Mouse (Mus musculus): ENCODE data around the gene Pvr. TPM values are rescaled to one million over a fixed set of nuclear protein-coding genes. Genes with fewer than 3 reads are reported as not detected.

Pvr gene
- total and polyA plus RNA-seq, 2 experiments: 5.1 to 6.8 TPM

- WGBS: 78% methylated on average over 10 of the region's 10 CpGs
- Histone ChIP-seq H3K27me3 (ENCODE audit: control insufficient read depth, insufficient read depth, low read length) (no peaks in the 10 kb centered on the region), H3K9ac (ENCODE audit: low read depth, low read length) (no peak overlapping the region), H3K36me3 (ENCODE audit: control insufficient read depth, insufficient read depth, low read length) (no peaks in the 10 kb centered on the region), H3K4me3 (ENCODE audit: insufficient read depth, low read depth, low read length) (no peak overlapping the region), H3K27ac (replicated peaks; ENCODE audit: insufficient read depth, low read depth, low read length) (no peak overlapping the region), H3K4me1 (ENCODE audit: control insufficient read depth, insufficient read depth, low read length) (peaks cover 16% of the 10 kb centered on the region), H3K79me2 (ENCODE audit: control insufficient read depth, insufficient read depth, low read length) (no peaks in the 10 kb centered on the region)
- TF ChIP-seq CTCF (IDR thresholded peaks at IDR 0.05; ENCODE audit: low read depth, low read length) (no peak), POLR2A (IDR thresholded peaks at IDR 0.05; ENCODE audit: extremely low read depth, insufficient read depth, low read length) (no peak)
- DNase-seq (ENCODE audit: extremely low read depth, low read depth, low spot score): no peak
Observed at GRCm38 (mm10) chr7:19949996-19950395, 29.0 kb upstream of the Pvr start.

GRCm38 (mm10) chr7:19948956-19949355 is 28.0 kb upstream of the Pvr start:
- no peak overlapping the region for H3K9ac ChIP-seq (ENCODE audit: low read depth, low read length)
- no peaks in the 10 kb centered on the region for H3K79me2 ChIP-seq (ENCODE audit: control insufficient read depth, insufficient read depth, low read length)
- TF ChIP-seq POLR2A (IDR thresholded peaks at IDR 0.05; ENCODE audit: extremely low read depth, insufficient read depth, low read length) (no peak), CTCF (IDR thresholded peaks at IDR 0.05; ENCODE audit: low read depth, low read length) (no peak)
- DNase-seq (ENCODE audit: extremely low read depth, low read depth, low spot score): no peak
- H3K4me3 ChIP-seq (ENCODE audit: insufficient read depth, low read depth, low read length): no peak overlapping the region
- no peaks in the 10 kb centered on the region for H3K27me3 ChIP-seq (ENCODE audit: control insufficient read depth, insufficient read depth, low read length)
- peaks cover 16% of the 10 kb centered on the region for H3K4me1 ChIP-seq (ENCODE audit: control insufficient read depth, insufficient read depth, low read length)
- H3K27ac ChIP-seq (replicated peaks; ENCODE audit: insufficient read depth, low read depth, low read length): no peak overlapping the region
- no peaks in the 10 kb centered on the region for H3K36me3 ChIP-seq (ENCODE audit: control insufficient read depth, insufficient read depth, low read length)
- 87% methylated on average over 12 of the region's 12 CpGs for WGBS

- no peak overlapping the region for H3K4me3 ChIP-seq (ENCODE audit: insufficient read depth, low read depth, low read length)
- whole genome bisulfite sequencing: 84% methylated on average over 13 of the region's 13 CpGs
- peaks cover 3% of the 10 kb centered on the region for H3K4me1 ChIP-seq (ENCODE audit: control insufficient read depth, insufficient read depth, low read length)
- no peaks in the 10 kb centered on the region for H3K79me2 ChIP-seq (ENCODE audit: control insufficient read depth, insufficient read depth, low read length)
- no peak overlapping the region for H3K27ac ChIP-seq (replicated peaks; ENCODE audit: insufficient read depth, low read depth, low read length)
- no peak overlapping the region for H3K9ac ChIP-seq (ENCODE audit: low read depth, low read length)
- no peaks in the 10 kb centered on the region for H3K36me3 ChIP-seq (ENCODE audit: control insufficient read depth, insufficient read depth, low read length)
- TF ChIP-seq CTCF (IDR thresholded peaks at IDR 0.05; ENCODE audit: low read depth, low read length) (no peak), POLR2A (IDR thresholded peaks at IDR 0.05; ENCODE audit: extremely low read depth, insufficient read depth, low read length) (no peak)
- no peak for DNase-seq (ENCODE audit: extremely low read depth, low read depth, low spot score)
- H3K27me3 ChIP-seq (ENCODE audit: control insufficient read depth, insufficient read depth, low read length): no peaks in the 10 kb centered on the region
Observed at GRCm38 (mm10) chr7:19945821-19946515, 25.0 kb upstream of the Pvr start.

- Histone ChIP-seq H3K36me3 (ENCODE audit: control insufficient read depth, insufficient read depth, low read length) (no peaks in the 10 kb centered on the region), H3K4me3 (ENCODE audit: insufficient read depth, low read depth, low read length) (no peak overlapping the region), H3K9ac (ENCODE audit: low read depth, low read length) (no peak overlapping the region), H3K27ac (replicated peaks; ENCODE audit: insufficient read depth, low read depth, low read length) (no peak overlapping the region), H3K27me3 (ENCODE audit: control insufficient read depth, insufficient read depth, low read length) (no peaks in the 10 kb centered on the region), H3K79me2 (ENCODE audit: control insufficient read depth, insufficient read depth, low read length) (no peaks in the 10 kb centered on the region), H3K4me1 (ENCODE audit: control insufficient read depth, insufficient read depth, low read length) (no peaks in the 10 kb centered on the region)
- 82% methylated on average over 5 of the region's 5 CpGs for WGBS
- TF ChIP-seq CTCF (IDR thresholded peaks at IDR 0.05; ENCODE audit: low read depth, low read length) (no peak), POLR2A (IDR thresholded peaks at IDR 0.05; ENCODE audit: extremely low read depth, insufficient read depth, low read length) (no peak)
- no peak for DNase-seq (ENCODE audit: extremely low read depth, low read depth, low spot score)
Observed at GRCm38 (mm10) chr7:19945201-19945600, 24.2 kb upstream of the Pvr start.

DNA sequence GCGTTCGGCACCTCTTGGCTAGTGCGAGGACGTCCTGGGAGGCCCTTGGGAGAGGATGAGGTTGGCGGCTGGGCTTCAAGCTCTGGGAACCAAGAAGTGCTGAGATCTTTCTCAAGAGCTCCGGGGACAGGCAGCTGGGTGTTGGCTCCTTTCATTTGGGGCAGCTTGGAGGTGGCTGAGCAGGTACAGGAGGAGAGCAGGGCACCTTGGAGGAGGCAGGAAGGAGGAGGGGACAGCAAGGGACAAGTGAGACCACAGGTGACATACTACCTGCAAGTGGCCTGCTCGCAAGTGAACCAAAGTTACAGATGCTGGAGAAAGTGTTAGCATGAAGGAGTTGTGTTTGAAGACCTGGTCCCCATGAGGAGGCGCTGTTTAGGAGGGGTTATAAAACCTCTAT is 23.7 kb upstream of the Pvr start:
- Histone ChIP-seq H3K36me3 (ENCODE audit: control insufficient read depth, insufficient read depth, low read length) (no peaks in the 10 kb centered on the region), H3K9ac (ENCODE audit: low read depth, low read length) (no peak overlapping the region), H3K27me3 (ENCODE audit: control insufficient read depth, insufficient read depth, low read length) (no peaks in the 10 kb centered on the region), H3K27ac (replicated peaks; ENCODE audit: insufficient read depth, low read depth, low read length) (no peak overlapping the region), H3K4me1 (ENCODE audit: control insufficient read depth, insufficient read depth, low read length) (no peaks in the 10 kb centered on the region), H3K4me3 (ENCODE audit: insufficient read depth, low read depth, low read length) (no peak overlapping the region), H3K79me2 (ENCODE audit: control insufficient read depth, insufficient read depth, low read length) (no peaks in the 10 kb centered on the region)
- DNase-seq (ENCODE audit: extremely low read depth, low read depth, low spot score): no peak
- TF ChIP-seq CTCF (IDR thresholded peaks at IDR 0.05; ENCODE audit: low read depth, low read length): no peak
- TF ChIP-seq POLR2A (IDR thresholded peaks at IDR 0.05; ENCODE audit: extremely low read depth, insufficient read depth, low read length): no peak
- WGBS: 95% methylated on average over 8 of the region's 8 CpGs

DNA sequence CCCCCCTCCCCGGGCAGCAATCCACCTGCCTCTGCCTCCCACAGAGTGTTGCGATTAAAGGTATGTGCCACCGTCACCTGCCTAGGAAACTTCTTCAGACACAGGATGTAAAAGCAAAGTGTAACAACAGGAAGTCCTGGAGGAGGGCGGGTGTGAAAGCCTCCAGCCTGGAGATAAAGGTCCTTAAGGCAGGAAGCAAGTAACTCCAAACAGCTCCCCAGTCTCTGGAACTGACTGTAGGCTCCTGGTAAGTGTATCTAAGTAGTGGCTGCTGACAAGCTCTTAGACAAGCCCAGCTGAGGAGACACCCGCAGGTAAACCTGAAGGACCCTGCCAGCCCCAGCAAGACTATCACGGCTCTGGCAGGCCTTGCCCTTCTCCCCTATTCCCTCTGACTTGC is 19.3 kb upstream of the Pvr start:
- no peaks in the 10 kb centered on the region for H3K4me1 ChIP-seq (ENCODE audit: control insufficient read depth, insufficient read depth, low read length)
- 74% methylated on average over 3 of the region's 6 CpGs for WGBS
- peak overlapping the region; percentile 42; the same call in 1 of the 2 replicates for H3K27ac ChIP-seq (replicated peaks; ENCODE audit: insufficient read depth, low read depth, low read length)
- DNase-seq (ENCODE audit: extremely low read depth, low read depth, low spot score): no peak
- no peak for TF ChIP-seq POLR2A (IDR thresholded peaks at IDR 0.05; ENCODE audit: extremely low read depth, insufficient read depth, low read length)
- no peak for TF ChIP-seq CTCF (IDR thresholded peaks at IDR 0.05; ENCODE audit: low read depth, low read length)
- no peaks in the 10 kb centered on the region for H3K27me3 ChIP-seq (ENCODE audit: control insufficient read depth, insufficient read depth, low read length)
- no peaks in the 10 kb centered on the region for H3K36me3 ChIP-seq (ENCODE audit: control insufficient read depth, insufficient read depth, low read length)
- no peaks in the 10 kb centered on the region for H3K79me2 ChIP-seq (ENCODE audit: control insufficient read depth, insufficient read depth, low read length)
- no peak overlapping the region for H3K4me3 ChIP-seq (ENCODE audit: insufficient read depth, low read depth, low read length)
- no peak overlapping the region for H3K9ac ChIP-seq (ENCODE audit: low read depth, low read length)
